Mouse (Mus musculus) heart, postnatal 36 days (tissue): ENCODE results near the gene Fat4. TPM values are rescaled to one million over a fixed set of nuclear protein-coding genes. Genes with fewer than 3 reads are reported as not detected.
A peak's percentile ranks its signal among the peaks of the same experiment; 100 is the strongest.

Experiments
- DNase-seq, 2 experiments: peaks; one replicate each; pipeline ENCODE4 v3.0.0; 2021 to 2022
- intact Hi-C: fragments of 180-260 bp; cut with DNase I; formaldehyde crosslinking; loops from one replicate; pipeline ENCODE4 v1.15.1; 2025
- total RNA-seq, 2 experiments: library from RNA; stranded (reverse); gene quantifications; 2 replicates each; pipeline ENCODE4 v1.2.3; 2021

Gene Fat4
- total RNA-seq: 1 to 10 TPM; 6.3 to 7.0 TPM

- DNase-seq: no peak
Measured at GRCm38 (mm10) chr3:38886890-38887355, at the start of gene Fat4. TSS of gene Fat4 (plus strand) at chr3:38886940.

GRCm38 (mm10) chr3:38839438-38839837, 47.3 kb upstream of the Fat4 start:
- intact Hi-C loops: no loop called here

More at GRCm38 (mm10) chr3:38886890-38887355, at the start of gene Fat4:
- intact Hi-C loops: loop anchor here (2.0 kb wide), 3 partner anchors 50 to 334 kb away; no protein-coding TSS in a partner anchor

GRCm38 (mm10) chr3:38843000-38843538, 43.7 kb upstream of the Fat4 start:
- DNase-seq: no peak
- intact Hi-C loops: loop anchor here (10.0 kb wide), 1 partner anchor 1368 kb away; no protein-coding TSS in a partner anchor

More at GRCm38 (mm10) chr3:38839438-38839837, 47.3 kb upstream of the Fat4 start:
- no peak for DNase-seq

GRCm38 (mm10) chr3:38846602-38847382, 39.9 kb upstream of the Fat4 start:
- intact Hi-C loops: loop anchor here (5.0 to 10.0 kb wide), 2 partner anchors 364 to 1372 kb away; partner anchors contain the start of gene Ankrd50
- DNase-seq: no peak

GRCm38 (mm10) chr3:38849077-38849476, 37.7 kb upstream of the Fat4 start:
- intact Hi-C loops: loop anchor here (1.0 to 10.0 kb wide), 4 partner anchors 367 to 1374 kb away; partner anchors contain the start of gene Ankrd50
- DNase-seq: no peak

- DNase-seq: peak; percentile 38
- intact Hi-C loops: loop anchor here (1.0 to 10.0 kb wide), 4 partner anchors 367 to 1375 kb away; partner anchors contain the start of gene Ankrd50
Measured at GRCm38 (mm10) chr3:38849536-38849935, 37.2 kb upstream of the Fat4 start.

GRCm38 (mm10) chr3:38853650-38854049, 33.1 kb upstream of the Fat4 start:
- no peak for DNase-seq
- intact Hi-C loops: no loop called here

GRCm38 (mm10) chr3:38860683-38861082, 26.1 kb upstream of the Fat4 start:
- no peak for DNase-seq
- intact Hi-C loops: no loop called here

- no peak for DNase-seq
- intact Hi-C loops: no loop called here
Measured at GRCm38 (mm10) chr3:38871291-38871690, 15.4 kb upstream of the Fat4 start.

GRCm38 (mm10) chr3:38875872-38876271, 10.9 kb upstream of the Fat4 start:
- intact Hi-C loops: no loop called here
- DNase-seq: no peak

- DNase-seq: no peak
- intact Hi-C loops: no loop called here
Measured at GRCm38 (mm10) chr3:38876706-38877105, 10.0 kb upstream of the Fat4 start.

- intact Hi-C loops: loop anchor here (1.0 kb wide), 1 partner anchor 1562 kb away; no protein-coding TSS in a partner anchor
- DNase-seq: peak in 1 of 2 experiments; percentile 26
Measured at GRCm38 (mm10) chr3:38882778-38883177, 4.0 kb upstream of the Fat4 start.

- intact Hi-C loops: loop anchor here (1.0 to 2.0 kb wide), 4 partner anchors 932 to 1561 kb away; no protein-coding TSS in a partner anchor
- no peak for DNase-seq
Measured at GRCm38 (mm10) chr3:38883676-38884075, 3.1 kb upstream of the Fat4 start.

- peak; percentile 81 to 82 for DNase-seq
- intact Hi-C loops: loop anchor here (1.0 to 2.0 kb wide), 3 partner anchors 931 to 1507 kb away; no protein-coding TSS in a partner anchor
Measured at GRCm38 (mm10) chr3:38884276-38884675, 2.5 kb upstream of the Fat4 start.

- no peak for DNase-seq
- intact Hi-C loops: loop anchor here (1.0 to 2.0 kb wide), 3 partner anchors 930 to 1506 kb away; no protein-coding TSS in a partner anchor
Measured at GRCm38 (mm10) chr3:38884919-38885418, 1.8 kb upstream of the Fat4 start.

GRCm38 (mm10) chr3:38885481-38886001, 1.2 kb upstream of the Fat4 start:
- intact Hi-C loops: loop anchor here (2.0 kb wide), 4 partner anchors 51 to 1113 kb away; no protein-coding TSS in a partner anchor
- peak; percentile 85 to 90 for DNase-seq

GRCm38 (mm10) chr3:38886061-38886821, 499 bp upstream of the Fat4 start:
- intact Hi-C loops: loop anchor here (2.0 kb wide), 3 partner anchors 51 to 335 kb away; no protein-coding TSS in a partner anchor
- peak; percentile 42 to 58 for DNase-seq

GRCm38 (mm10) chr3:38887381-38887991, 746 bp downstream of the Fat4 start:
- intact Hi-C loops: loop anchor here (2.0 kb wide), 3 partner anchors 49 to 333 kb away; no protein-coding TSS in a partner anchor
- DNase-seq: peak; percentile 58 to 65

GRCm38 (mm10) chr3:38888111-38888510, 1.4 kb downstream of the Fat4 start:
- DNase-seq: peak; percentile 74 to 84
- intact Hi-C loops: no loop called here
